Mouse (Mus musculus): ENCODE data around the gene Pip5k1b. TPM values are rescaled to one million over a fixed set of nuclear protein-coding genes. Genes with fewer than 3 reads are reported as not detected.

The Pip5k1b gene
- total RNA-seq, 2 experiments from 2014 or later: 9.7 to 19.9 TPM

- no peak for ATAC-seq (replicated peaks; ENCODE audit: poor library complexity, severe bottlenecking)
Observed at GRCm38 (mm10) chr19:24546153-24546552, 9.5 kb downstream of the Pip5k1b start.

- no peak for ATAC-seq (replicated peaks; ENCODE audit: poor library complexity, severe bottlenecking)
Observed at GRCm38 (mm10) chr19:24543386-24544350, 12.0 kb downstream of the Pip5k1b start.

- no peak for ATAC-seq (replicated peaks; ENCODE audit: poor library complexity, severe bottlenecking)
Observed at GRCm38 (mm10) chr19:24542293-24542675, 13.4 kb downstream of the Pip5k1b start.

- no peak for ATAC-seq (replicated peaks; ENCODE audit: poor library complexity, severe bottlenecking)
Observed at GRCm38 (mm10) chr19:24541669-24542292, 13.9 kb downstream of the Pip5k1b start.

GRCm38 (mm10) chr19:24540952-24541668 is 14.6 kb downstream of the Pip5k1b start:
- ATAC-seq (replicated peaks; ENCODE audit: poor library complexity, severe bottlenecking): peak; percentile 68

GRCm38 (mm10) chr19:24539041-24539440 is 16.6 kb downstream of the Pip5k1b start:
- ATAC-seq (replicated peaks; ENCODE audit: poor library complexity, severe bottlenecking): no peak

GRCm38 (mm10) chr19:24538181-24538580 is 17.5 kb downstream of the Pip5k1b start:
- ATAC-seq (replicated peaks; ENCODE audit: poor library complexity, severe bottlenecking): no peak

GRCm38 (mm10) chr19:24537691-24538090 is 18.0 kb downstream of the Pip5k1b start:
- ATAC-seq (replicated peaks; ENCODE audit: poor library complexity, severe bottlenecking): no peak

- peak; percentile 70 for ATAC-seq (replicated peaks; ENCODE audit: poor library complexity, severe bottlenecking)
Observed at GRCm38 (mm10) chr19:24536920-24537319, 18.8 kb downstream of the Pip5k1b start.

- no peak for ATAC-seq (replicated peaks; ENCODE audit: poor library complexity, severe bottlenecking)
Observed at GRCm38 (mm10) chr19:24536280-24536679, 19.4 kb downstream of the Pip5k1b start.

- ATAC-seq (replicated peaks; ENCODE audit: poor library complexity, severe bottlenecking): no peak
Observed at GRCm38 (mm10) chr19:24535161-24535560, 20.5 kb downstream of the Pip5k1b start.

GRCm38 (mm10) chr19:24534733-24535132 is 20.9 kb downstream of the Pip5k1b start:
- peak; percentile 27 for ATAC-seq (replicated peaks; ENCODE audit: poor library complexity, severe bottlenecking)

GRCm38 (mm10) chr19:24528910-24529561 is 26.6 kb downstream of the Pip5k1b start:
- peak; percentile 61 for ATAC-seq (replicated peaks; ENCODE audit: poor library complexity, severe bottlenecking)

- no peak for ATAC-seq (replicated peaks; ENCODE audit: poor library complexity, severe bottlenecking)
Observed at GRCm38 (mm10) chr19:24528129-24528730, 27.4 kb downstream of the Pip5k1b start.

- no peak for ATAC-seq (replicated peaks; ENCODE audit: poor library complexity, severe bottlenecking)
Observed at GRCm38 (mm10) chr19:24527613-24527948, 28.1 kb downstream of the Pip5k1b start.

GRCm38 (mm10) chr19:24526731-24527612 is 28.7 kb downstream of the Pip5k1b start:
- ATAC-seq (replicated peaks; ENCODE audit: poor library complexity, severe bottlenecking): peak; percentile 91

GRCm38 (mm10) chr19:24523476-24524313 is 32.0 kb downstream of the Pip5k1b start:
- no peak for ATAC-seq (replicated peaks; ENCODE audit: poor library complexity, severe bottlenecking)

- ATAC-seq (replicated peaks; ENCODE audit: poor library complexity, severe bottlenecking): no peak
Observed at GRCm38 (mm10) chr19:24521997-24522396, 33.7 kb downstream of the Pip5k1b start.

All from granulocyte monocyte progenitor cell, adult 5-6 weeks (primary cell).